8 mouse cellular contexts compared by ENCODE assay signal in genomic region chr7:75827850-75828249, GRCm38 (mm10). TPM values are rescaled to one million over a fixed set of nuclear protein-coding genes. Genes with fewer than 3 reads are reported as not detected.
DNase-seq lines count a peak whose midpoint lies in the region; ATAC-seq and TF ChIP-seq lines count a peak whose summit lies in the region.

No protein-coding gene starts in this region.

- H3K4me2 ChIP-seq in hindbrain, postnatal 0 days (ENCODE audit: low read depth, low read length) = no peak overlapping the region

- no peaks in the 10 kb centered on the region for H3K4me1 ChIP-seq in hindbrain, postnatal 0 days (ENCODE audit: insufficient read depth, low read length)

- H3K4me3 ChIP-seq in hindbrain, postnatal 0 days (ENCODE audit: low read length) = no peak overlapping the region

- H3K9ac ChIP-seq in hindbrain, postnatal 0 days (replicated peaks; ENCODE audit: low read length) = no peak overlapping the region

- no peaks in the 10 kb centered on the region for H3K9me3 ChIP-seq in hindbrain, postnatal 0 days (ENCODE audit: low read length)

- TF ChIP-seq CTCF in hindbrain, postnatal 0 days (IDR thresholded peaks at IDR 0.05; ENCODE audit: low read depth) = peak; percentile 81

- peak; percentile 63 for ATAC-seq in hindbrain, postnatal 0 days

- H3K36me3 ChIP-seq in hindbrain, postnatal 0 days (ENCODE audit: insufficient read depth, low read length) = no peaks in the 10 kb centered on the region

- WGBS in hindbrain, postnatal 0 days = 28% methylated on average over 10 of the region's 10 CpGs

- DNase-seq in ovary, adult 18-20 months (ENCODE audit: low spot score) = peak; percentile 28
- DNase-seq in ovary, postnatal 10 days (ENCODE audit: low spot score) = no peak
- DNase-seq in cerebellum, postnatal 25 days = peak; percentile 77 to 80
- peak; percentile 30 to 42 for DNase-seq in gastrocnemius, adult 8-10 months (ENCODE audit: low spot score in 2 of 2)
- DNase-seq in hindbrain, postnatal 0 days (ENCODE audit: low spot score) = peak; percentile 77
- peak; percentile 50 for DNase-seq in left cerebral cortex, adult 11 months (ENCODE audit: low spot score)
- peak; percentile 85 for DNase-seq in lung, postnatal 36 days
- peak; percentile 69 to 74 for DNase-seq in right cerebral cortex, adult 2 months (ENCODE audit: low spot score in 2 of 2)

- H3K27ac ChIP-seq in hindbrain, postnatal 0 days = no peak overlapping the region

- H3K27me3 ChIP-seq in hindbrain, postnatal 0 days (ENCODE audit: insufficient read depth, low read length) = no peaks in the 10 kb centered on the region

RNA-seq across cellular contexts. Expression of gene Klhl25, which starts 20.3 kb away (rescaled TPM):
- 1 to 10 TPM; 1.7 to 3.6 (median 2.8) TPM for total RNA-seq in gastrocnemius, adult 8-10 months (2022)
- 41.9 and 47.8 TPM in 2 replicates for total RNA-seq in hindbrain, postnatal 0 days (2014; rRNA removed)
- 14.4 and 15.7 TPM in 2 replicates for polyA plus RNA-seq in hindbrain, postnatal 0 days (2015; fragmentation: Nextera tagmentation; extraction: Ambion mirVana)
